Mouse (Mus musculus): ENCODE results near the gene Tmem43. TPM values are rescaled to one million over a fixed set of nuclear protein-coding genes. Genes with fewer than 3 reads are reported as not detected.

Tmem43 gene
- polyA plus RNA-seq, 1 experiment from 2014 or later = 64.4 TPM

GRCm38 (mm10) chr6:91494526-91494925 is 21.0 kb downstream of the Tmem43 start:
- WGBS = 85% methylated on average over 8 of the region's 8 CpGs
- Histone ChIP-seq H3K9ac (no peak overlapping the region), H3K36me3 (peaks cover 96% of the 10 kb centered on the region), H3K9me3 (no peaks in the 10 kb centered on the region), H3K27me3 (no peaks in the 10 kb centered on the region), H3K4me3 (no peak overlapping the region), H3K4me2 (replicated peaks) (no peak overlapping the region), H3K4me1 (no peaks in the 10 kb centered on the region), H3K27ac (no peak overlapping the region)
- no peak for ATAC-seq (ENCODE audit: low FRiP score, low read depth)

- no peaks in the 10 kb centered on the region for H3K9me3 ChIP-seq
- ATAC-seq (ENCODE audit: low FRiP score, low read depth) = no peak
- 91% methylated on average over 1 of the region's 1 CpGs for WGBS
- no peak overlapping the region for H3K4me3 ChIP-seq
- peaks cover 98% of the 10 kb centered on the region for H3K36me3 ChIP-seq
- H3K9ac ChIP-seq = no peak overlapping the region
- H3K27ac ChIP-seq = no peak overlapping the region
- no peaks in the 10 kb centered on the region for H3K4me1 ChIP-seq
- no peaks in the 10 kb centered on the region for H3K27me3 ChIP-seq
- H3K4me2 ChIP-seq (replicated peaks) = no peak overlapping the region
These were observed 29.8 kb downstream of the Tmem43 start for GRCm38 (mm10) chr6:91503302-91503701.

GRCm38 (mm10) chr6:91506036-91506435 is 32.5 kb downstream of the Tmem43 start:
- WGBS = 91% methylated on average over 5 of the region's 5 CpGs
- H3K4me2 ChIP-seq (replicated peaks) = no peak overlapping the region
- no peak for ATAC-seq (ENCODE audit: low FRiP score, low read depth)
- no peak overlapping the region for H3K4me3 ChIP-seq
- 0 out of 2 replicates have a peak, but pooled peaks cover 4% of the 10 kb centered on the region for H3K4me1 ChIP-seq
- H3K9me3 ChIP-seq = no peaks in the 10 kb centered on the region
- H3K9ac ChIP-seq = no peak overlapping the region
- no peak overlapping the region for H3K27ac ChIP-seq
- H3K36me3 ChIP-seq = peaks cover 91% of the 10 kb centered on the region
- no peaks in the 10 kb centered on the region for H3K27me3 ChIP-seq

- Histone ChIP-seq H3K4me1 (0 out of 2 replicates have a peak, but pooled peaks cover 4% of the 10 kb centered on the region), H3K9ac (no peak overlapping the region), H3K9me3 (no peaks in the 10 kb centered on the region), H3K27ac (no peak overlapping the region), H3K4me3 (no peak overlapping the region), H3K27me3 (no peaks in the 10 kb centered on the region), H3K4me2 (replicated peaks) (no peak overlapping the region), H3K36me3 (peaks cover 82% of the 10 kb centered on the region)
- ATAC-seq (ENCODE audit: low FRiP score, low read depth) = no peak
- WGBS = 49% methylated on average over 3 of the region's 3 CpGs
These were observed 34.5 kb downstream of the Tmem43 start for GRCm38 (mm10) chr6:91508041-91508440.

GRCm38 (mm10) chr6:91509326-91509725 is 35.8 kb downstream of the Tmem43 start:
- 43% methylated on average over 7 of the region's 7 CpGs for WGBS
- Histone ChIP-seq H3K27me3 (no peaks in the 10 kb centered on the region), H3K9me3 (no peaks in the 10 kb centered on the region), H3K27ac (no peak overlapping the region), H3K9ac (no peak overlapping the region), H3K4me3 (no peak overlapping the region), H3K4me2 (replicated peaks) (no peak overlapping the region), H3K4me1 (peaks cover 5% of the 10 kb centered on the region), H3K36me3 (peaks cover 70% of the 10 kb centered on the region)
- no peak for ATAC-seq (ENCODE audit: low FRiP score, low read depth)

- ATAC-seq (ENCODE audit: low FRiP score, low read depth) = no peak
- no peak overlapping the region for H3K4me3 ChIP-seq
- no peaks in the 10 kb centered on the region for H3K9me3 ChIP-seq
- peaks cover 12% of the 10 kb centered on the region for H3K4me1 ChIP-seq
- WGBS = 61% methylated on average over 10 of the region's 10 CpGs
- no peak overlapping the region for H3K9ac ChIP-seq
- H3K4me2 ChIP-seq (replicated peaks) = no peak overlapping the region
- no peaks in the 10 kb centered on the region for H3K27me3 ChIP-seq
- H3K27ac ChIP-seq = no peak overlapping the region
- H3K36me3 ChIP-seq = peaks cover 61% of the 10 kb centered on the region
These were observed 36.7 kb downstream of the Tmem43 start for GRCm38 (mm10) chr6:91510211-91510610.

GRCm38 (mm10) chr6:91514135-91514534 is 40.6 kb downstream of the Tmem43 start:
- H3K4me2 ChIP-seq (replicated peaks) = peak overlapping the region; percentile 75
- peaks cover 26% of the 10 kb centered on the region for H3K4me1 ChIP-seq
- no peaks in the 10 kb centered on the region for H3K9me3 ChIP-seq
- ATAC-seq (ENCODE audit: low FRiP score, low read depth) = no peak
- no peaks in the 10 kb centered on the region for H3K27me3 ChIP-seq
- H3K27ac ChIP-seq = no peak overlapping the region
- peak overlapping the region; percentile 87; the same call in 1 of the 2 replicates for H3K4me3 ChIP-seq
- H3K36me3 ChIP-seq = peaks cover 40% of the 10 kb centered on the region
- peak overlapping the region; percentile 84; the same call in 1 of the 2 replicates for H3K9ac ChIP-seq

- no peaks in the 10 kb centered on the region for H3K27me3 ChIP-seq
- H3K27ac ChIP-seq = no peak overlapping the region
- ATAC-seq (ENCODE audit: low FRiP score, low read depth) = no peak
- H3K36me3 ChIP-seq = peaks cover 45% of the 10 kb centered on the region
- H3K9ac ChIP-seq = peak overlapping the region; percentile 84
- H3K4me3 ChIP-seq = peak overlapping the region; percentile 87
- H3K4me1 ChIP-seq = peaks cover 26% of the 10 kb centered on the region
- 21% methylated on average over 10 of the region's 10 CpGs for WGBS
- peak overlapping the region; percentile 75 for H3K4me2 ChIP-seq (replicated peaks)
- H3K9me3 ChIP-seq = no peaks in the 10 kb centered on the region
These were observed 41.3 kb downstream of the Tmem43 start for GRCm38 (mm10) chr6:91514737-91515362.

GRCm38 (mm10) chr6:91515545-91516449 is 42.3 kb downstream of the Tmem43 start, which contains the start of the genes Xpc and Lsm3:
Gene Xpc (minus strand): TSS chr6:91515888.
Gene Lsm3 (plus strand): TSS chr6:91515928.
- Histone ChIP-seq H3K4me2 (replicated peaks) (peak within 1 kb of the TSS; percentile 81), H3K4me3 (peak within 1 kb of the TSS; percentile 87), H3K9ac (peak within 1 kb of the TSS; percentile 88), H3K27ac (peak within 1 kb of the TSS; percentile 72; the same call in 1 of the 2 replicates), H3K9me3 (no peaks in the 10 kb centered on the region), H3K27me3 (no peaks in the 10 kb centered on the region), H3K36me3 (peaks cover 45% of the 10 kb centered on the region), H3K4me1 (peaks cover 26% of the 10 kb centered on the region)
- ATAC-seq (ENCODE audit: low FRiP score, low read depth) = peak; percentile 98
- under 1% methylated on average over 80 of the region's 80 CpGs for WGBS

- Histone ChIP-seq H3K4me1 (peaks cover 26% of the 10 kb centered on the region), H3K4me3 (no peak overlapping the region), H3K9ac (0 out of 2 replicates have a peak overlapping the region, but pooled peaks have one; percentile 35), H3K27ac (no peak overlapping the region), H3K36me3 (peaks cover 59% of the 10 kb centered on the region), H3K9me3 (no peaks in the 10 kb centered on the region), H3K4me2 (replicated peaks) (no peak overlapping the region), H3K27me3 (no peaks in the 10 kb centered on the region)
- no peak for ATAC-seq (ENCODE audit: low FRiP score, low read depth)
- WGBS = 87% methylated on average over 7 of the region's 7 CpGs
These were observed 45.0 kb downstream of the Tmem43 start for GRCm38 (mm10) chr6:91518454-91519020.

GRCm38 (mm10) chr6:91522816-91523215 is 49.3 kb downstream of the Tmem43 start:
- no peak overlapping the region for H3K4me3 ChIP-seq
- 0 out of 2 replicates have a peak, but pooled peaks cover 5% of the 10 kb centered on the region for H3K4me1 ChIP-seq
- H3K9me3 ChIP-seq = no peaks in the 10 kb centered on the region
- ATAC-seq (ENCODE audit: low FRiP score, low read depth) = no peak
- no peak overlapping the region for H3K9ac ChIP-seq
- no peak overlapping the region for H3K4me2 ChIP-seq (replicated peaks)
- 96% methylated on average over 5 of the region's 5 CpGs for WGBS
- H3K36me3 ChIP-seq = peaks cover 77% of the 10 kb centered on the region
- no peaks in the 10 kb centered on the region for H3K27me3 ChIP-seq
- H3K27ac ChIP-seq = no peak overlapping the region

- Histone ChIP-seq H3K27ac (no peak overlapping the region), H3K4me3 (no peak overlapping the region), H3K27me3 (no peaks in the 10 kb centered on the region), H3K36me3 (peaks cover 56% of the 10 kb centered on the region), H3K9ac (no peak overlapping the region), H3K4me2 (replicated peaks) (no peak overlapping the region), H3K9me3 (no peaks in the 10 kb centered on the region), H3K4me1 (no peaks in the 10 kb centered on the region)
- no peak for ATAC-seq (ENCODE audit: low FRiP score, low read depth)
- WGBS = 81% methylated on average over 4 of the region's 4 CpGs
These were observed 52.0 kb downstream of the Tmem43 start for GRCm38 (mm10) chr6:91525544-91525943.
